Mouse (Mus musculus) ES-E14 (cell line): ENCODE data around the gene Tbc1d2b. TPM values are rescaled to one million over a fixed set of nuclear protein-coding genes. Genes with fewer than 3 reads are reported as not detected.

Experiments
- DNase-seq: peaks from one replicate; pipeline ENCODE4 v3.0.0-alpha.2; 2013; ENCODE audit warnings: low read depth, low spot score
- H3K27ac ChIP-seq: 2 replicates; pipeline ENCODE4 v1.5.1; 2012; ENCODE audit warnings: low read depth, mild to moderate bottlenecking, low read length, moderate library complexity, mixed read lengths; ENCODE audit not compliant: poor library complexity, insufficient read depth, severe bottlenecking
- H3K36me3 ChIP-seq: 2 replicates; pipeline ENCODE4 v1.6.1; 2012; ENCODE audit warnings: mild to moderate bottlenecking, low read length, moderate library complexity, mixed read lengths; ENCODE audit not compliant: control insufficient read depth, poor library complexity, insufficient read depth, severe bottlenecking
- H3K4me1 ChIP-seq, 2 experiments: fragments of 150-350 bp in 1 of 2; sonication (generic) in 1 of 2; 2 replicates each; pipeline ENCODE4 v1.6.1; 2012; ENCODE audit warnings: low read length in 2 of 2, mild to moderate bottlenecking in 1 of 2, mixed read lengths in 1 of 2; ENCODE audit not compliant: control insufficient read depth in 2 of 2, insufficient read depth in 2 of 2, poor library complexity in 1 of 2
- H3K4me3 ChIP-seq, 2 experiments: fragments of 150-350 bp in 1 of 2; sonication (generic) in 1 of 2; 2 replicates each; pipeline ENCODE4 v1.5.1; 2012; ENCODE audit warnings: low read length in 2 of 2, low read depth in 1 of 2, mild to moderate bottlenecking in 1 of 2, mixed read lengths in 1 of 2; ENCODE audit not compliant: insufficient read depth in 1 of 2, poor library complexity in 1 of 2, severe bottlenecking in 1 of 2
- H3K9ac ChIP-seq: 2 replicates; pipeline ENCODE4 v1.6.1; 2012; ENCODE audit warnings: low read depth, mild to moderate bottlenecking, low read length, mixed read lengths; ENCODE audit not compliant: poor library complexity, insufficient read depth, severe bottlenecking
- H3K9me3 ChIP-seq: fragments of 150-350 bp; sonication (generic); 2 replicates; pipeline ENCODE4 v1.6.1; 2012; ENCODE audit warnings: low read depth, mild to moderate bottlenecking, low read length; ENCODE audit not compliant: control insufficient read depth, insufficient read depth
- CHD2 ChIP-seq: IDR thresholded peaks from 2 replicates; pipeline ENCODE4 v1.6.1; 2014; ENCODE audit warnings: mild to moderate bottlenecking, low read depth, low read length, inconsistent platforms
- HCFC1 ChIP-seq: IDR thresholded peaks from 2 replicates; pipeline ENCODE4 v1.6.1; 2012; ENCODE audit warnings: low read length, inconsistent platforms, borderline replicate concordance; ENCODE audit not compliant: insufficient read depth
- MAFK ChIP-seq: IDR thresholded peaks from 2 replicates; pipeline ENCODE4 v1.6.1; 2014; ENCODE audit warnings: mild to moderate bottlenecking, low read depth, low read length, inconsistent platforms; ENCODE audit not compliant: insufficient read depth
- ZC3H11A ChIP-seq: IDR thresholded peaks from 2 replicates; pipeline ENCODE4 v1.6.1; 2012; ENCODE audit warnings: low read depth, mild to moderate bottlenecking, inconsistent platforms, low read length, borderline replicate concordance
- ZNF384 ChIP-seq: IDR thresholded peaks from 2 replicates; pipeline ENCODE4 v1.6.1; 2012; ENCODE audit warnings: low read depth, low read length, inconsistent platforms
- in situ Hi-C, 2 experiments: fragments of 600-800 bp; cut with MboI; formaldehyde crosslinking; loops; one replicate each; pipeline ENCODE4 v1.15.1; 2025; ENCODE audit warnings: low sequenced_read_pairs in 2 of 2, inconsistent platforms in 1 of 2; ENCODE audit not compliant: unreplicated experiment in 2 of 2
- total RNA-seq: library from RNA; depleted of rRNA; stranded (reverse); fragments of 300-350 nt; gene quantifications from 2 replicates; pipeline ENCODE4 v1.2.3, GENCODE M21; 2012

The Tbc1d2b gene
- total RNA-seq, 1 experiment = 10.2 TPM

GRCm38 (mm10) chr9:90185356-90185910, 85.2 kb downstream of the Tbc1d2b start:
- TF ChIP-seq HCFC1 (no peak), ZNF384 (no peak), CHD2 (no peak), MAFK (no peak), ZC3H11A (no peak)
- H3K36me3 ChIP-seq = no peaks in the 10 kb centered on the region
- no peak overlapping the region for H3K27ac ChIP-seq
- in situ Hi-C loops = no loop called here
- no peak overlapping the region for H3K4me3 ChIP-seq
- H3K9me3 ChIP-seq = no peaks in the 10 kb centered on the region
- no peaks in the 10 kb centered on the region for H3K4me1 ChIP-seq
- DNase-seq = no peak
- H3K9ac ChIP-seq = no peak overlapping the region

- Histone ChIP-seq H3K4me1 (no peaks in the 10 kb centered on the region), H3K27ac (no peak overlapping the region), H3K36me3 (no peaks in the 10 kb centered on the region), H3K9ac (no peak overlapping the region), H3K9me3 (no peaks in the 10 kb centered on the region), H3K4me3 (no peak overlapping the region)
- in situ Hi-C loops = no loop called here
- no peak for TF ChIP-seq ZC3H11A
- no peak for TF ChIP-seq HCFC1
- no peak for TF ChIP-seq CHD2
- no peak for TF ChIP-seq MAFK
- no peak for TF ChIP-seq ZNF384
- no peak for DNase-seq
Measured at GRCm38 (mm10) chr9:90184116-90184515, 86.5 kb downstream of the Tbc1d2b start.

- TF ChIP-seq CHD2 (no peak), ZC3H11A (no peak), MAFK (no peak)
- no peaks in the 10 kb centered on the region for H3K36me3 ChIP-seq
- no peak overlapping the region for H3K9ac ChIP-seq
- H3K4me3 ChIP-seq = no peak overlapping the region
- no peak for DNase-seq
- H3K4me1 ChIP-seq = no peaks in the 10 kb centered on the region
- in situ Hi-C loops = no loop called here
- no peaks in the 10 kb centered on the region for H3K9me3 ChIP-seq
- H3K27ac ChIP-seq = no peak overlapping the region
Measured at GRCm38 (mm10) chr9:90183550-90183949, 87.1 kb downstream of the Tbc1d2b start.

- H3K9me3 ChIP-seq = no peaks in the 10 kb centered on the region
- DNase-seq = no peak
- no peak overlapping the region for H3K27ac ChIP-seq
- H3K36me3 ChIP-seq = no peaks in the 10 kb centered on the region
- H3K9ac ChIP-seq = no peak overlapping the region
- TF ChIP-seq MAFK = no peak
- no peak for TF ChIP-seq HCFC1
- no peak for TF ChIP-seq ZNF384
- TF ChIP-seq ZC3H11A = no peak
- TF ChIP-seq CHD2 = no peak
- no peaks in the 10 kb centered on the region for H3K4me1 ChIP-seq
- in situ Hi-C loops = no loop called here
- H3K4me3 ChIP-seq = no peak overlapping the region
Measured at GRCm38 (mm10) chr9:90182636-90183421, 87.8 kb downstream of the Tbc1d2b start.

- in situ Hi-C loops = no loop called here
- no peaks in the 10 kb centered on the region for H3K4me1 ChIP-seq
- TF ChIP-seq ZC3H11A (no peak), CHD2 (no peak), HCFC1 (no peak), ZNF384 (no peak), MAFK (no peak)
- no peak overlapping the region for H3K4me3 ChIP-seq
- no peaks in the 10 kb centered on the region for H3K9me3 ChIP-seq
- H3K9ac ChIP-seq = no peak overlapping the region
- H3K27ac ChIP-seq = no peak overlapping the region
- DNase-seq = no peak
- H3K36me3 ChIP-seq = no peaks in the 10 kb centered on the region
Measured at GRCm38 (mm10) chr9:90181656-90182388, 88.8 kb downstream of the Tbc1d2b start.
